Mouse (Mus musculus) CH12.LX (cell line): ENCODE measurements around the gene Prss38. TPM values are rescaled to one million over a fixed set of nuclear protein-coding genes. Genes with fewer than 3 reads are reported as not detected.
A peak's percentile ranks its signal among the peaks of the same experiment; 100 is the strongest.

Experiments
- DNase-seq: peaks from one replicate; pipeline ENCODE4 v3.0.0-alpha.2; 2013; ENCODE audit errors: extremely low read depth
- H3K27ac ChIP-seq: 2 replicates; pipeline ENCODE4 v1.5.1; 2012; ENCODE audit warnings: low read depth, mild to moderate bottlenecking, control low read depth, moderate library complexity; ENCODE audit not compliant: insufficient read depth
- H3K27me3 ChIP-seq: replicated peaks from 2 replicates; pipeline ENCODE3; 2012; ENCODE audit warnings: inconsistent platforms
- H3K36me3 ChIP-seq, 2 experiments: replicated peaks in 1 of 2; 2 replicates each; pipeline versions ENCODE3 to v1.6.1; 2012; ENCODE audit warnings: inconsistent platforms in 1 of 2, low read length in 1 of 2, mild to moderate bottlenecking in 1 of 2, mixed read lengths in 1 of 2, moderate library complexity in 1 of 2; ENCODE audit not compliant: control insufficient read depth in 1 of 2, insufficient read depth in 1 of 2
- H3K4me1 ChIP-seq, 2 experiments: 2 replicates each; pipeline ENCODE4 v1.6.1; 2012; ENCODE audit warnings: inconsistent platforms in 1 of 2, moderate library complexity in 1 of 2; ENCODE audit not compliant: insufficient read depth in 2 of 2, control insufficient read depth in 1 of 2
- H3K4me2 ChIP-seq: 2 replicates; pipeline ENCODE4 v1.6.1; 2012; ENCODE audit warnings: low read depth, mild to moderate bottlenecking, control low read depth; ENCODE audit not compliant: poor library complexity, insufficient read depth, severe bottlenecking
- H3K4me3 ChIP-seq, 3 experiments: fragments of 150-350 bp in 1 of 3; sonication (generic) in 1 of 3; replicated peaks in 1 of 3; 2 replicates each; pipeline versions ENCODE3 to v1.5.1; 2011 to 2012; ENCODE audit warnings: low read depth in 2 of 3, low read length in 2 of 3, mild to moderate bottlenecking in 2 of 3, moderate library complexity in 2 of 3, control low read depth in 1 of 3, improper control_type of control experiment in 1 of 3, inconsistent platforms in 1 of 3, mixed read lengths in 1 of 3; ENCODE audit not compliant: poor library complexity in 1 of 3
- H3K79me2 ChIP-seq: replicated peaks from 2 replicates; pipeline ENCODE4 v1.6.1; 2012; ENCODE audit warnings: mild to moderate bottlenecking, moderate library complexity; ENCODE audit not compliant: control insufficient read depth, poor library complexity, insufficient read depth, severe bottlenecking; ENCODE audit errors: extremely low read depth
- H3K9ac ChIP-seq: 2 replicates; pipeline ENCODE4 v1.6.1; 2012; ENCODE audit warnings: low read depth, mild to moderate bottlenecking, control low read depth, moderate library complexity; ENCODE audit not compliant: insufficient read depth
- H3K9me3 ChIP-seq: replicated peaks from 2 replicates; pipeline ENCODE3; 2012; ENCODE audit warnings: low read length, inconsistent platforms, mixed read lengths
- BHLHE40 ChIP-seq: IDR thresholded peaks from 2 replicates; pipeline ENCODE4 v1.6.1; 2011; ENCODE audit warnings: mild to moderate bottlenecking, low read depth, low read length, improper control_type of control experiment
- CHD2 ChIP-seq: IDR thresholded peaks from 2 replicates; pipeline ENCODE4 v1.6.1; 2011; ENCODE audit warnings: low read length, improper control_type of control experiment
- GABPA ChIP-seq: IDR thresholded peaks from 2 replicates; pipeline ENCODE4 v1.6.1; 2012; ENCODE audit warnings: low read depth, low read length, improper control_type of control experiment, inconsistent platforms; ENCODE audit not compliant: insufficient replicate concordance
- HCFC1 ChIP-seq: IDR thresholded peaks from 2 replicates; pipeline ENCODE4 v1.6.1; 2012; ENCODE audit warnings: low read depth, mild to moderate bottlenecking, inconsistent platforms, low read length, improper control_type of control experiment
- IRF4 ChIP-seq: IDR thresholded peaks from 2 replicates; pipeline ENCODE4 v1.6.1; 2014; ENCODE audit warnings: low read depth, mild to moderate bottlenecking, inconsistent platforms, low read length, improper control_type of control experiment
- JUN ChIP-seq: IDR thresholded peaks from 2 replicates; pipeline ENCODE4 v1.6.1; 2011; ENCODE audit warnings: low read depth, mild to moderate bottlenecking, low read length, improper control_type of control experiment, moderate library complexity; ENCODE audit not compliant: insufficient read depth
- JUND ChIP-seq: conservative IDR thresholded peaks from 2 replicates; pipeline ENCODE4 v1.6.1; 2011; ENCODE audit warnings: low read depth, low read length, improper control_type of control experiment
- KAT2A ChIP-seq: IDR thresholded peaks from 2 replicates; pipeline ENCODE4 v1.6.1; 2012; ENCODE audit warnings: low read length, improper control_type of control experiment, inconsistent platforms; ENCODE audit not compliant: insufficient replicate concordance
- MAFK ChIP-seq: IDR thresholded peaks from 2 replicates; pipeline ENCODE4 v1.6.1; 2011; ENCODE audit warnings: low read length, improper control_type of control experiment; ENCODE audit not compliant: insufficient replicate concordance
- MEF2A ChIP-seq: IDR thresholded peaks from 2 replicates; pipeline ENCODE4 v1.6.1; 2014; ENCODE audit warnings: low read depth, mild to moderate bottlenecking, inconsistent platforms, low read length, improper control_type of control experiment, borderline replicate concordance
- MXI1 ChIP-seq: IDR thresholded peaks from 2 replicates; pipeline ENCODE4 v1.6.1; 2011; ENCODE audit warnings: mild to moderate bottlenecking, low read depth, low read length, improper control_type of control experiment
- NELFE ChIP-seq: IDR thresholded peaks from 2 replicates; pipeline ENCODE4 v1.6.1; 2011; ENCODE audit warnings: low read depth, low read length, improper control_type of control experiment
- NRF1 ChIP-seq: IDR thresholded peaks from 2 replicates; pipeline ENCODE4 v1.6.1; 2014; ENCODE audit warnings: low read depth, mild to moderate bottlenecking, inconsistent platforms, low read length, improper control_type of control experiment, moderate library complexity
- POLR2AphosphoS2 ChIP-seq: IDR thresholded peaks from 2 replicates; pipeline ENCODE4 v1.6.1; 2011; ENCODE audit warnings: low read depth, low read length, improper control_type of control experiment
- RCOR1 ChIP-seq: conservative IDR thresholded peaks from 2 replicates; pipeline ENCODE4 v1.6.1; 2012; ENCODE audit warnings: low read depth, mild to moderate bottlenecking, inconsistent platforms, low read length, improper control_type of control experiment
- SIN3A ChIP-seq: IDR thresholded peaks from 2 replicates; pipeline ENCODE4 v1.6.1; 2012; ENCODE audit warnings: low read length, improper control_type of control experiment, inconsistent platforms
- TBP ChIP-seq: conservative IDR thresholded peaks from 2 replicates; pipeline ENCODE4 v1.6.1; 2011; ENCODE audit warnings: low read depth, low read length, improper control_type of control experiment
- UBTF ChIP-seq: IDR thresholded peaks from 2 replicates; pipeline ENCODE4 v1.6.1; 2012; ENCODE audit warnings: low read depth, mild to moderate bottlenecking, inconsistent platforms, low read length, improper control_type of control experiment, moderate library complexity
- USF1 ChIP-seq: IDR thresholded peaks from 2 replicates; pipeline ENCODE4 v1.6.1; 2014; ENCODE audit warnings: low read depth, mild to moderate bottlenecking, inconsistent platforms, low read length, improper control_type of control experiment
- ZC3H11A ChIP-seq: IDR thresholded peaks from 2 replicates; pipeline ENCODE4 v1.6.1; 2012; ENCODE audit warnings: low read depth, mild to moderate bottlenecking, inconsistent platforms, low read length, improper control_type of control experiment
- ZKSCAN1 ChIP-seq: IDR thresholded peaks from 2 replicates; pipeline ENCODE4 v1.6.1; 2012; ENCODE audit warnings: low read depth, inconsistent platforms, low read length, improper control_type of control experiment, borderline replicate concordance
- ZMIZ1 ChIP-seq: IDR thresholded peaks from 2 replicates; pipeline ENCODE4 v1.6.1; 2012; ENCODE audit warnings: low read depth, mild to moderate bottlenecking, inconsistent platforms, low read length, improper control_type of control experiment
- dilution Hi-C: fragments of 300-500 bp; cut with MboI; formaldehyde crosslinking; loops from 2 replicates; pipeline ENCODE4 v1.14.3; 2020; ENCODE audit warnings: low sequenced_read_pairs; ENCODE audit not compliant: extremely low pct_unique_long_range_greater_than_20kb, extremely low pct_ligation_motif_present
- in situ Hi-C: fragments of 300-500 bp; cut with MboI; formaldehyde crosslinking; loops from 3 replicates; pipeline ENCODE4 v1.14.3; 2019; ENCODE audit warnings: low sequenced_read_pairs, low pct_ligation_motif_present, low pct_unique_long_range_greater_than_20kb, mixed read lengths
- polyA plus RNA-seq: library from polyadenylated mRNA; unstranded; fragments of >175 nt; gene quantifications from 2 replicates; pipeline ENCODE4 v1.2.1, GENCODE M21; 2012; ENCODE audit warnings: low read depth; ENCODE audit not compliant: insufficient read length
- total RNA-seq, 2 experiments: library from RNA; depleted of rRNA; stranded (reverse); fragments of 300-350 nt in 1 of 2; fragments of >200 nt in 1 of 2; gene quantifications; 2 replicates each; pipeline ENCODE4 v1.2.3; 2012 to 2014

The Prss38 gene
- total and polyA plus RNA-seq, 3 experiments, result not detected

- TF ChIP-seq MAFK (no peak), RCOR1 (no peak; the same call in 1 of the 2 replicates), MXI1 (peak; percentile 0; the same call in 1 of the 2 replicates)
- TF ChIP-seq, all 38 proteins: peak for 10
Observed at GRCm38 (mm10) chr11:59421436-59421835, 46.0 kb upstream of the Prss38 start (continued).

- Histone ChIP-seq H3K4me3 (no peak overlapping the region), H3K4me1 (peaks cover 15 to 16% of the 10 kb centered on the region in 2 experiments), H3K79me2 (no peaks in the 10 kb centered on the region), H3K9me3 (no peaks in the 10 kb centered on the region), H3K27me3 (no peaks in the 10 kb centered on the region), H3K36me3 (peaks cover 60 to 94% of the 10 kb centered on the region in 2 experiments), H3K27ac (no peak overlapping the region), H3K4me2 (no peak overlapping the region), H3K9ac (no peak overlapping the region)
- dilution Hi-C loops (no loop called here), in situ Hi-C loops (no loop called here)
- DNase-seq, result no peak
- TF ChIP-seq NRF1, result no peak
- TF ChIP-seq MAFK, result no peak
- no peak for TF ChIP-seq HCFC1
Observed at GRCm38 (mm10) chr11:59418708-59419107, 43.3 kb upstream of the Prss38 start.

GRCm38 (mm10) chr11:59412999-59413863 is 37.8 kb upstream of the Prss38 start:
- H3K4me1 ChIP-seq, result peaks cover 0 to 6% of the 10 kb centered on the region in 2 experiments; a peak in 2 of 4 replicates
- in situ Hi-C loops, result no loop called here
- DNase-seq, result no peak
- H3K9ac ChIP-seq, result no peak overlapping the region
- no peak overlapping the region for H3K4me3 ChIP-seq
- H3K79me2 ChIP-seq, result no peaks in the 10 kb centered on the region
- no peak overlapping the region for H3K4me2 ChIP-seq
- peaks cover 50 to 92% of the 10 kb centered on the region in 2 experiments for H3K36me3 ChIP-seq
- TF ChIP-seq USF1, result no peak
- TF ChIP-seq ZC3H11A, result no peak
- no peak for TF ChIP-seq UBTF
- H3K27me3 ChIP-seq, result no peaks in the 10 kb centered on the region
- H3K27ac ChIP-seq, result no peak overlapping the region
- no peaks in the 10 kb centered on the region for H3K9me3 ChIP-seq
- dilution Hi-C loops, result no loop called here

DNA sequence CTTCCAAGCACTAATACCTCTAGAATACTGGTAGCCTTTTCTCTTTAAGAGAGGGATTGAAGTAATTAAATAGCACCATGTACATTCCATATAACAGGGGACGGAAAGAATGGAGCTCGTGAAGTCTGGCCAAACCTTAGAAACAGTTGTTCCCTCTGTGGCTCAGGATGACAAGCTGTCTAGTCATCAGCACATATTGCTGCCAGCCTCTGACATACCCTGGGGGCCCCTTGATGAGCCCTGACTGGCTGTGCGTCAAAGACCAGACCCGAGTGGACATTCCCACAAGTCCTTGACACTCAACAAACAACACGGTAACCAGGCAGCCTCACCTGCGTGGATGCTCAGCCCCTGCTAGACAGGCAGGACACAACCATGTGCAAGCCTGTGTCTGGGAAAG is 36.6 kb upstream of the Prss38 start:
- no peak overlapping the region for H3K4me3 ChIP-seq
- no peaks in the 10 kb centered on the region for H3K27me3 ChIP-seq
- peaks cover 58 to 94% of the 10 kb centered on the region in 2 experiments for H3K36me3 ChIP-seq
- H3K4me2 ChIP-seq, result no peak overlapping the region
- no peak for DNase-seq
- dilution Hi-C loops, result no loop called here
- in situ Hi-C loops, result no loop called here
- no peak overlapping the region for H3K27ac ChIP-seq
- peaks cover 0 to 6% of the 10 kb centered on the region in 2 experiments; a peak in 2 of 4 replicates for H3K4me1 ChIP-seq
- TF ChIP-seq KAT2A (no peak), JUN (no peak), NELFE (no peak), ZMIZ1 (no peak), ZKSCAN1 (no peak), TBP (no peak), IRF4 (no peak), CHD2 (no peak), SIN3A (no peak), GABPA (no peak), NRF1 (no peak), MEF2A (no peak), JUND (no peak), BHLHE40 (no peak), POLR2AphosphoS2 (no peak)
- H3K79me2 ChIP-seq, result no peaks in the 10 kb centered on the region
- no peak overlapping the region for H3K9ac ChIP-seq
- no peaks in the 10 kb centered on the region for H3K9me3 ChIP-seq
